Mouse (Mus musculus) midbrain, embryonic 11.5 days (tissue): ENCODE results near the gene Pbx1. TPM values are rescaled to one million over a fixed set of nuclear protein-coding genes. Genes with fewer than 3 reads are reported as not detected.

Experiments
- ATAC-seq: fragments of 200-750 bp; cut with Nextera tagmentation; 2 replicates; pipeline ENCODE4 v1.8.0; 2017; ENCODE audit warnings: moderate TSS enrichment, moderate library complexity; ENCODE audit not compliant: low FRiP score
- DNase-seq: peaks from one replicate; pipeline ENCODE4 v3.0.0; 2015; ENCODE audit warnings: low spot score; ENCODE audit errors: missing footprints
- H3K27ac ChIP-seq: fragments of 300-500 bp; sonication (generic); 2 replicates; pipeline ENCODE4 v1.5.1; 2014; ENCODE audit warnings: low read depth, low read length
- H3K27me3 ChIP-seq: fragments of 300-500 bp; sonication (generic); 2 replicates; pipeline ENCODE4 v1.6.1; 2014; ENCODE audit warnings: mild to moderate bottlenecking, low read length, moderate library complexity, mixed read lengths; ENCODE audit not compliant: control insufficient read depth, insufficient read depth
- H3K36me3 ChIP-seq: fragments of 300-500 bp; sonication (generic); 2 replicates; pipeline ENCODE4 v1.6.1; 2014; ENCODE audit warnings: mild to moderate bottlenecking, low read length, moderate library complexity, mixed read lengths; ENCODE audit not compliant: control insufficient read depth, insufficient read depth
- H3K4me1 ChIP-seq: fragments of 300-500 bp; sonication (generic); 2 replicates; pipeline ENCODE4 v1.6.1; 2014; ENCODE audit warnings: low read length; ENCODE audit not compliant: control insufficient read depth, insufficient read depth
- H3K4me2 ChIP-seq: fragments of 300-500 bp; sonication (generic); 2 replicates; pipeline ENCODE4 v1.6.1; 2014; ENCODE audit warnings: mild to moderate bottlenecking, moderate library complexity
- H3K4me3 ChIP-seq: fragments of 300-500 bp; sonication (generic); 2 replicates; pipeline ENCODE4 v1.5.1; 2014; ENCODE audit warnings: low read depth, low read length
- H3K9ac ChIP-seq: fragments of 300-500 bp; sonication (generic); 2 replicates; pipeline ENCODE4 v1.6.1; 2014; ENCODE audit warnings: low read length
- H3K9me3 ChIP-seq: fragments of 300-500 bp; sonication (generic); 2 replicates; pipeline ENCODE4 v1.6.1; 2016; ENCODE audit warnings: low read length; ENCODE audit not compliant: control insufficient read depth
- WGBS: fragments of 180-500 bp; shearing (Covaris S2); extraction: QIAGEN DNeasy Blood & Tissue Kit; methylation state at CpG from one replicate; pipeline ENCODE4 v1.1.7; 2014; 5-methylcytosine and 5-hydroxymethylcytosine counted together
- polyA plus RNA-seq: library from polyadenylated mRNA; unstranded; fragments of >200 nt; fragmentation: Nextera tagmentation; extraction: Ambion mirVana; gene quantifications from 2 replicates; pipeline ENCODE4 v1.2.1, GENCODE M21; 2014

Pbx1 gene
- polyA plus RNA-seq, 1 experiment from 2014 or later: 49.3 TPM

GRCm38 (mm10) chr1:168139138-168139682 lies 292.9 kb downstream of the Pbx1 start:
- H3K27ac ChIP-seq: no peak overlapping the region
- no peaks in the 10 kb centered on the region for H3K27me3 ChIP-seq
- H3K9ac ChIP-seq: no peak overlapping the region
- no peak for ATAC-seq
- H3K4me2 ChIP-seq: no peak overlapping the region
- H3K4me1 ChIP-seq: no peaks in the 10 kb centered on the region
- peak; percentile 39 for DNase-seq
- H3K9me3 ChIP-seq: no peaks in the 10 kb centered on the region
- no peak overlapping the region for H3K4me3 ChIP-seq
- 78% methylated on average over 6 of the region's 6 CpGs for WGBS
- no peaks in the 10 kb centered on the region for H3K36me3 ChIP-seq

- H3K4me2 ChIP-seq: no peak overlapping the region
- H3K36me3 ChIP-seq: no peaks in the 10 kb centered on the region
- no peaks in the 10 kb centered on the region for H3K9me3 ChIP-seq
- 86% methylated on average over 4 of the region's 4 CpGs for WGBS
- no peaks in the 10 kb centered on the region for H3K27me3 ChIP-seq
- ATAC-seq: no peak
- peak; percentile 69 for DNase-seq
- H3K9ac ChIP-seq: no peak overlapping the region
- no peaks in the 10 kb centered on the region for H3K4me1 ChIP-seq
- H3K27ac ChIP-seq: no peak overlapping the region
- H3K4me3 ChIP-seq: no peak overlapping the region
These were observed 293.4 kb downstream of the Pbx1 start for GRCm38 (mm10) chr1:168138669-168139068.

GRCm38 (mm10) chr1:168137890-168138289 lies 294.2 kb downstream of the Pbx1 start:
- Histone ChIP-seq H3K27me3 (no peaks in the 10 kb centered on the region), H3K4me3 (no peak overlapping the region), H3K4me1 (no peaks in the 10 kb centered on the region), H3K27ac (no peak overlapping the region), H3K4me2 (no peak overlapping the region), H3K9me3 (no peaks in the 10 kb centered on the region), H3K9ac (no peak overlapping the region), H3K36me3 (no peaks in the 10 kb centered on the region)
- ATAC-seq (no peak), DNase-seq (peak; percentile 51)
- WGBS: 85% methylated on average over 5 of the region's 5 CpGs

GRCm38 (mm10) chr1:168135545-168135944 lies 296.5 kb downstream of the Pbx1 start:
- no peaks in the 10 kb centered on the region for H3K27me3 ChIP-seq
- no peak for ATAC-seq
- no peaks in the 10 kb centered on the region for H3K36me3 ChIP-seq
- H3K4me2 ChIP-seq: no peak overlapping the region
- DNase-seq: peak; percentile 26
- WGBS: 67% methylated on average over 7 of the region's 7 CpGs
- H3K4me1 ChIP-seq: no peaks in the 10 kb centered on the region
- no peaks in the 10 kb centered on the region for H3K9me3 ChIP-seq
- no peak overlapping the region for H3K27ac ChIP-seq
- H3K4me3 ChIP-seq: no peak overlapping the region
- H3K9ac ChIP-seq: no peak overlapping the region

GRCm38 (mm10) chr1:168133696-168134095 lies 298.4 kb downstream of the Pbx1 start:
- H3K4me1 ChIP-seq: no peaks in the 10 kb centered on the region
- H3K4me2 ChIP-seq: no peak overlapping the region
- no peak for ATAC-seq

GRCm38 (mm10) chr1:168128004-168128403 lies 304.1 kb downstream of the Pbx1 start:
- Histone ChIP-seq H3K9ac (no peak overlapping the region), H3K27ac (no peak overlapping the region), H3K4me2 (no peak overlapping the region), H3K9me3 (no peaks in the 10 kb centered on the region), H3K4me1 (no peaks in the 10 kb centered on the region), H3K36me3 (no peaks in the 10 kb centered on the region), H3K4me3 (no peak overlapping the region), H3K27me3 (no peaks in the 10 kb centered on the region)
- DNase-seq: no peak
- WGBS: 47% methylated on average over 4 of the region's 4 CpGs
- ATAC-seq: peak; percentile 70

More at GRCm38 (mm10) chr1:168133696-168134095, 298.4 kb downstream of the Pbx1 start:
- no peaks in the 10 kb centered on the region for H3K27me3 ChIP-seq
- H3K9ac ChIP-seq: no peak overlapping the region
- no peak overlapping the region for H3K4me3 ChIP-seq
- DNase-seq: no peak
- no peaks in the 10 kb centered on the region for H3K9me3 ChIP-seq
- no peaks in the 10 kb centered on the region for H3K36me3 ChIP-seq
- no peak overlapping the region for H3K27ac ChIP-seq

- no peaks in the 10 kb centered on the region for H3K4me1 ChIP-seq
- H3K36me3 ChIP-seq: no peaks in the 10 kb centered on the region
- H3K4me3 ChIP-seq: no peak overlapping the region
- DNase-seq (no peak), ATAC-seq (0 out of 2 replicates have a peak, but pooled peaks have one; percentile 19)
- 70% methylated on average over 5 of the region's 5 CpGs for WGBS
- H3K9ac ChIP-seq: no peak overlapping the region
- no peak overlapping the region for H3K27ac ChIP-seq
- H3K4me2 ChIP-seq: no peak overlapping the region
- no peaks in the 10 kb centered on the region for H3K9me3 ChIP-seq
- no peaks in the 10 kb centered on the region for H3K27me3 ChIP-seq
These were observed 307.2 kb downstream of the Pbx1 start for GRCm38 (mm10) chr1:168124643-168125490.

- ATAC-seq (no peak), DNase-seq (no peak)
- no peak overlapping the region for H3K4me2 ChIP-seq
- H3K27ac ChIP-seq: no peak overlapping the region
- 88% methylated on average over 5 of the region's 5 CpGs for whole genome bisulfite sequencing
- H3K9ac ChIP-seq: no peak overlapping the region
- H3K4me3 ChIP-seq: no peak overlapping the region
- no peaks in the 10 kb centered on the region for H3K4me1 ChIP-seq
- H3K27me3 ChIP-seq: no peaks in the 10 kb centered on the region
- H3K36me3 ChIP-seq: no peaks in the 10 kb centered on the region
- H3K9me3 ChIP-seq: no peaks in the 10 kb centered on the region
These were observed 314.0 kb downstream of the Pbx1 start for GRCm38 (mm10) chr1:168118077-168118476.

GRCm38 (mm10) chr1:168117367-168117766 lies 314.7 kb downstream of the Pbx1 start:
- no peak for ATAC-seq
- Histone ChIP-seq H3K4me2 (no peak overlapping the region), H3K27ac (no peak overlapping the region), H3K9ac (no peak overlapping the region), H3K4me3 (no peak overlapping the region), H3K4me1 (no peaks in the 10 kb centered on the region), H3K27me3 (no peaks in the 10 kb centered on the region), H3K36me3 (no peaks in the 10 kb centered on the region), H3K9me3 (no peaks in the 10 kb centered on the region)
- WGBS: 81% methylated on average over 4 of the region's 4 CpGs
- no peak for DNase-seq
